Comparison of ENCODE assay signal across 25 mouse cellular contexts in genomic region chr12:40185474-40185873, GRCm38 (mm10). TPM values are rescaled to one million over a fixed set of nuclear protein-coding genes. Genes with fewer than 3 reads are reported as not detected.
DNase-seq lines count a peak whose midpoint lies in the region; ATAC-seq and TF ChIP-seq lines count a peak whose summit lies in the region.
"Had no signal": no experiment of that assay in that cellular context is flagged by ENCODE, and none has a peak within 500 bp of the region (broad histone marks: within the 10 kb centered on the region; RNA-seq: fewer than 3 reads in every experiment).

No protein-coding gene starts in this region.

- 89% methylated on average over 3 of the region's 3 CpGs for WGBS in midbrain, embryonic 11.5 days
- WGBS in midbrain, embryonic 13.5 days, result 91% methylated on average over 3 of the region's 3 CpGs
- 92% methylated on average over 3 of the region's 3 CpGs for WGBS in hindbrain, embryonic 11.5 days

- H3K27ac ChIP-seq in MEL (ENCODE audit: control insufficient read depth, low read depth, low read length), result peak overlapping the region; percentile 66
- no peak overlapping the region for H3K27ac ChIP-seq in midbrain, embryonic 11.5 days (ENCODE audit: low read depth, low read length)
- no peak overlapping the region for H3K27ac ChIP-seq in midbrain, embryonic 13.5 days
- H3K27ac ChIP-seq in hindbrain, embryonic 11.5 days (ENCODE audit: low read depth, low read length), result no peak overlapping the region
- H3K27ac ChIP-seq: embryonic facial prominence, embryonic 13.5 days; embryonic facial prominence, embryonic 15.5 days; forebrain, embryonic 10.5 days; forebrain, embryonic 12.5 days had no signal

- no peak overlapping the region; the same call in 1 of the 2 replicates for H3K9ac ChIP-seq in MEL (ENCODE audit: control insufficient read depth, low read depth, low read length, poor library complexity, severe bottlenecking)
- no peak overlapping the region for H3K9ac ChIP-seq in midbrain, embryonic 11.5 days (ENCODE audit: low read length)
- no peak overlapping the region for H3K9ac ChIP-seq in midbrain, embryonic 13.5 days (replicated peaks)
- no peak overlapping the region for H3K9ac ChIP-seq in hindbrain, embryonic 11.5 days (ENCODE audit: low read depth, low read length)
- H3K9ac ChIP-seq: embryonic facial prominence, embryonic 13.5 days; embryonic facial prominence, embryonic 15.5 days; forebrain, embryonic 12.5 days had no signal

- 0 out of 4 replicates have a peak overlapping the region, but pooled peaks of 1 of the 2 experiments have one; percentile 1 for H3K4me3 ChIP-seq in MEL (ENCODE audit: control insufficient read depth in 1 of 2, insufficient read depth in 1 of 2, low read depth in 2 of 2, low read length in 2 of 2)
- H3K4me3 ChIP-seq in midbrain, embryonic 11.5 days (ENCODE audit: low read depth, low read length), result no peak overlapping the region
- H3K4me3 ChIP-seq in midbrain, embryonic 13.5 days (replicated peaks), result no peak overlapping the region
- H3K4me3 ChIP-seq in hindbrain, embryonic 11.5 days (ENCODE audit: low read depth, low read length), result no peak overlapping the region
- H3K4me3 ChIP-seq: embryonic facial prominence, embryonic 13.5 days; embryonic facial prominence, embryonic 15.5 days; erythroblast, embryonic 14.5 days; forebrain, embryonic 10.5 days; forebrain, embryonic 12.5 days had no signal

- peak; percentile 100 for ATAC-seq in common myeloid progenitor, adult 5-6 weeks (replicated peaks; ENCODE audit: low read depth, poor library complexity, severe bottlenecking)
- ATAC-seq in megakaryocyte progenitor cell, adult 5-6 weeks (replicated peaks; ENCODE audit: poor library complexity), result peak; percentile 97
- no peak for ATAC-seq in midbrain, embryonic 11.5 days (ENCODE audit: low FRiP score)
- ATAC-seq in midbrain, embryonic 13.5 days, result no peak
- no peak for ATAC-seq in hindbrain, embryonic 11.5 days (ENCODE audit: low FRiP score)
- ATAC-seq: forebrain, embryonic 14.5 days; forebrain, embryonic 16.5 days had no signal

- no peaks in the 10 kb centered on the region for H3K79me2 ChIP-seq in MEL (ENCODE audit: control insufficient read depth, insufficient read depth, low read length, poor library complexity)

- H3K9me3 ChIP-seq in MEL (replicated peaks; ENCODE audit: insufficient read depth, low read length), result 0 out of 2 replicates have a peak, but pooled peaks cover 1% of the 10 kb centered on the region
- H3K9me3 ChIP-seq in midbrain, embryonic 11.5 days (ENCODE audit: control insufficient read depth, low read length), result no peaks in the 10 kb centered on the region
- peaks cover 2% of the 10 kb centered on the region; the same call in 1 of the 2 replicates for H3K9me3 ChIP-seq in midbrain, embryonic 13.5 days
- H3K9me3 ChIP-seq in hindbrain, embryonic 11.5 days (ENCODE audit: control insufficient read depth, low read length), result no peaks in the 10 kb centered on the region
- H3K9me3 ChIP-seq: embryonic facial prominence, embryonic 15.5 days; forebrain, embryonic 10.5 days had no signal

- peak; percentile 95 to 97 for TF ChIP-seq EP300 in MEL (IDR thresholded peaks at IDR 0.05; ENCODE audit: low read depth in 1 of 2, low read length in 2 of 2)

- H3K36me3 ChIP-seq in MEL (ENCODE audit: control insufficient read depth in 1 of 2, insufficient read depth in 2 of 2, low read length in 2 of 2), result peaks cover 0 to 12% of the 10 kb centered on the region in 2 experiments; a peak in 2 of 4 replicates
- no peaks in the 10 kb centered on the region for H3K36me3 ChIP-seq in midbrain, embryonic 11.5 days (ENCODE audit: control insufficient read depth, insufficient read depth, low read length)
- no peaks in the 10 kb centered on the region for H3K36me3 ChIP-seq in midbrain, embryonic 13.5 days
- no peaks in the 10 kb centered on the region for H3K36me3 ChIP-seq in hindbrain, embryonic 11.5 days (ENCODE audit: control insufficient read depth, insufficient read depth, low read length)
- H3K36me3 ChIP-seq: embryonic facial prominence, embryonic 13.5 days; embryonic facial prominence, embryonic 15.5 days; forebrain, embryonic 10.5 days; forebrain, embryonic 12.5 days had no signal

- peak; percentile 57 for DNase-seq in 416B (ENCODE audit: low read depth)
- DNase-seq in MEL (ENCODE audit: low read depth, low spot score), result peak; percentile 86
- DNase-seq in midbrain, embryonic 11.5 days (ENCODE audit: low spot score, missing footprints), result no peak
- no peak for DNase-seq in adrenal gland, adult (ENCODE audit: inconsistent age in 2 of 2, low spot score in 1 of 2)
- no peak for DNase-seq in hindbrain, embryonic 11.5 days (ENCODE audit: low spot score)
- DNase-seq: adrenal gland, adult 8-10 months; adrenal gland, postnatal 14 days; adrenal gland, postnatal 36 days; cerebellum, adult 11-12 months; cerebellum, adult 2 months; cerebellum, adult 9-10 months; cerebellum, postnatal 10 days; cerebellum, postnatal 25 days; embryo, embryonic 11 days had no signal

- TF ChIP-seq RAD21 in MEL (IDR thresholded peaks at IDR 0.05; ENCODE audit: low read depth, low read length), result no peak

- H3K27me3 ChIP-seq in MEL (ENCODE audit: control insufficient read depth in 1 of 2, insufficient read depth in 2 of 2, low read length in 2 of 2), result no peaks in the 10 kb centered on the region
- no peaks in the 10 kb centered on the region for H3K27me3 ChIP-seq in midbrain, embryonic 11.5 days (ENCODE audit: control insufficient read depth, insufficient read depth, low read length)
- no peaks in the 10 kb centered on the region for H3K27me3 ChIP-seq in midbrain, embryonic 13.5 days
- no peaks in the 10 kb centered on the region for H3K27me3 ChIP-seq in hindbrain, embryonic 11.5 days (ENCODE audit: control insufficient read depth, insufficient read depth, low read length)
- H3K27me3 ChIP-seq: embryonic facial prominence, embryonic 13.5 days; embryonic facial prominence, embryonic 15.5 days; forebrain, embryonic 12.5 days had no signal

- TF ChIP-seq CTCF in MEL (IDR thresholded peaks at IDR 0.05 in 2 of 3, conservative IDR thresholded peaks at IDR 0.05 in 1 of 3; ENCODE audit: control insufficient read depth in 1 of 3, insufficient read depth in 1 of 3, low read depth in 2 of 3, low read length in 3 of 3, poor library complexity in 1 of 3, severe bottlenecking in 1 of 3), result no peak

- H3K4me2 ChIP-seq in midbrain, embryonic 11.5 days, result no peak overlapping the region
- H3K4me2 ChIP-seq in midbrain, embryonic 13.5 days (replicated peaks), result no peak overlapping the region
- no peak overlapping the region for H3K4me2 ChIP-seq in hindbrain, embryonic 11.5 days (replicated peaks; ENCODE audit: low read depth, low read length)
- H3K4me2 ChIP-seq: embryonic facial prominence, embryonic 13.5 days; embryonic facial prominence, embryonic 15.5 days; forebrain, embryonic 12.5 days had no signal

- peaks cover 8 to 12% of the 10 kb centered on the region in 2 experiments for H3K4me1 ChIP-seq in MEL (ENCODE audit: control insufficient read depth in 1 of 2, insufficient read depth in 2 of 2, low read length in 2 of 2)
- H3K4me1 ChIP-seq in midbrain, embryonic 11.5 days (ENCODE audit: control insufficient read depth, insufficient read depth, low read length), result no peaks in the 10 kb centered on the region
- H3K4me1 ChIP-seq in midbrain, embryonic 13.5 days (replicated peaks), result no peaks in the 10 kb centered on the region
- no peaks in the 10 kb centered on the region for H3K4me1 ChIP-seq in hindbrain, embryonic 11.5 days (replicated peaks; ENCODE audit: control insufficient read depth, insufficient read depth, low read length)
- H3K4me1 ChIP-seq: embryonic facial prominence, embryonic 13.5 days; embryonic facial prominence, embryonic 15.5 days; forebrain, embryonic 10.5 days; forebrain, embryonic 12.5 days had no signal

- no peak for TF ChIP-seq POLR2A in MEL (IDR thresholded peaks at IDR 0.05; ENCODE audit: control insufficient read depth in 1 of 2, insufficient read depth in 1 of 2, low read depth in 1 of 2, low read length in 2 of 2, poor library complexity in 1 of 2)

TF ChIP-seq in MEL, 35 proteins besides CTCF, POLR2A, EP300 and RAD21 (continues in another document):
- TF ChIP-seq UBTF (IDR thresholded peaks at IDR 0.05; ENCODE audit: borderline replicate concordance, insufficient read depth, low read depth, low read length), result no peak
- TF ChIP-seq TBP (IDR thresholded peaks at IDR 0.05; ENCODE audit: low read depth, low read length), result 0 out of 2 replicates have a peak, but pooled peaks have one; percentile 14
- no peak for TF ChIP-seq MAZ (IDR thresholded peaks at IDR 0.05; ENCODE audit: low read depth, low read length)
- TF ChIP-seq ZC3H11A (IDR thresholded peaks at IDR 0.05; ENCODE audit: low read depth, low read length), result no peak
- TF ChIP-seq E2F4 (IDR thresholded peaks at IDR 0.05; ENCODE audit: borderline replicate concordance, low read depth, low read length), result no peak
- no peak for TF ChIP-seq CHD2 (IDR thresholded peaks at IDR 0.05; ENCODE audit: low read length)
- TF ChIP-seq GATA1 (IDR thresholded peaks at IDR 0.05; ENCODE audit: low read depth, low read length), result peak; percentile 98
- TF ChIP-seq SIN3A (IDR thresholded peaks at IDR 0.05; ENCODE audit: low read length), result 0 out of 2 replicates have a peak, but pooled peaks have one; percentile 57
- TF ChIP-seq ZMIZ1 (IDR thresholded peaks at IDR 0.05; ENCODE audit: low read depth, low read length), result no peak

RNA-seq across cellular contexts. Expression of gene Lsmem1, which starts 13.8 kb away (rescaled TPM):
- total RNA-seq in MEL (2012; rRNA removed), result not detected in 2 replicates
- polyA plus RNA-seq in MEL (2012; ENCODE audit: insufficient read depth in 1 of 2, insufficient read length in 2 of 2, low read depth in 1 of 2, low replicate concordance in 2 of 2, missing spikeins in 1 of 2), result under 1 TPM in 1 of 2 experiments, not detected in 1; 0.14 TPM
- not detected in 2 replicates for total RNA-seq in common myeloid progenitor, adult 5-6 weeks (2017)
- total RNA-seq in megakaryocyte progenitor cell, adult 5-6 weeks (2015), result not detected in 2 replicates
- total RNA-seq in megakaryocyte progenitor cell, adult 5-6 weeks (2017), result 0.24 and 0.54 TPM in 2 replicates
- polyA plus RNA-seq in midbrain, embryonic 11.5 days (2014; fragmentation: Nextera tagmentation; extraction: Ambion mirVana), result not detected in 2 replicates
- not detected in 2 replicates for polyA plus RNA-seq in midbrain, embryonic 13.5 days (2015; fragmentation: Nextera tagmentation; extraction: Ambion mirVana)
- polyA plus RNA-seq in hindbrain, embryonic 11.5 days (2014; fragmentation: Nextera tagmentation; extraction: Ambion mirVana), result 0.08 TPM in 1 of 2 replicates, not detected in the other
- total RNA-seq: adrenal gland, postnatal 14 days; adrenal gland, postnatal 36 days had no signal
- polyA plus RNA-seq: embryonic facial prominence, embryonic 13.5 days; erythroblast, embryonic 14.5 days; forebrain, embryonic 10.5 days; forebrain, embryonic 14.5 days; forebrain, embryonic 16.5 days had no signal

RNA-seq across cellular contexts. Expression of gene Scin, which starts 51.4 kb away (rescaled TPM):
- total RNA-seq in MEL (2012; rRNA removed), result 0.04 and 0.07 TPM in 2 replicates
- polyA plus RNA-seq in MEL (2012; ENCODE audit: insufficient read depth in 1 of 2, insufficient read length in 2 of 2, low read depth in 1 of 2, low replicate concordance in 2 of 2, missing spikeins in 1 of 2), result under 1 TPM in 1 of 2 experiments, not detected in 1; 0.03 TPM
- 14.5 and 15.6 TPM in 2 replicates for total RNA-seq in common myeloid progenitor, adult 5-6 weeks (2017)
- total RNA-seq in megakaryocyte progenitor cell, adult 5-6 weeks (2015), result 1.8 and 2.9 TPM in 2 replicates
- 3.2 and 4.6 TPM in 2 replicates for total RNA-seq in megakaryocyte progenitor cell, adult 5-6 weeks (2017)
- polyA plus RNA-seq in midbrain, embryonic 11.5 days (2014; fragmentation: Nextera tagmentation; extraction: Ambion mirVana), result 0.06 and 0.15 TPM in 2 replicates
- polyA plus RNA-seq in midbrain, embryonic 13.5 days (2015; fragmentation: Nextera tagmentation; extraction: Ambion mirVana), result not detected in 2 replicates
- 0.54 and 0.57 TPM in 2 replicates for polyA plus RNA-seq in hindbrain, embryonic 11.5 days (2014; fragmentation: Nextera tagmentation; extraction: Ambion mirVana)
- polyA plus RNA-seq: C2C12; forebrain, embryonic 10.5 days; forebrain, embryonic 14.5 days; forebrain, embryonic 16.5 days had no signal

Comparison
In these comparisons a context has a peak if more than half of its experiments do, and no peak if none do; other contexts are left out.
1. DNase-seq: peak in 416B (single experiment) and MEL (single experiment); none in midbrain, embryonic 11.5 days (single experiment), adrenal gland, adult (0 of 2) and hindbrain, embryonic 11.5 days (single experiment).
2. ATAC-seq: peak in common myeloid progenitor, adult 5-6 weeks (single experiment) and megakaryocyte progenitor cell, adult 5-6 weeks (single experiment); none in midbrain, embryonic 11.5 days (single experiment), midbrain, embryonic 13.5 days (single experiment) and hindbrain, embryonic 11.5 days (single experiment).